Mouse (Mus musculus) frontal cortex, postnatal 36 days (tissue): ENCODE measurements around the gene E2f4.

Experiments
- DNase-seq, 2 experiments: peaks; one replicate each; pipeline ENCODE4 v3.0.0; 2022; ENCODE audit warnings: low spot score in 2 of 2

The E2f4 gene

GRCm38 (mm10) chr8:105315073-105315769 is 17.8 kb downstream of the E2f4 start:
- no peak for DNase-seq

DNA sequence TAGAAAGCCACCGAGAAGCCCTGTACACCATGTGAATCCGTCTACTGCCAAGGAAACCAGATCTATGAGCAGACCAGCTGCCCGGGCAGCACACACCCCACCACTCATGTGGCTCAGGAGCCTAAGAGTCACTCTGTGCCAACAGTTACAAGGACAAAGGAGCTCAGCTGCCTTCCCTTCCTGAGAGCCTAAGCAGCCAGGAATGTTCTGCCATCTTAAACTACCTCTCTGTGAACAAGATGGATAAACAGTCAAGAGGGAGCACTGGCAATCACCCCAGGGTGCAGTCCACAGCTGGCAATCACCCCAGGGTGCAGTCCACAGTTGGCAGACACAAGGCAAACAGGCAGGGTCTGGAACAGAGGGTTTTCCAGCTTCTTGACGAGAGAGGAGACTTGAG is 20.5 kb downstream of the E2f4 start:
- DNase-seq, result no peak

- DNase-seq, result no peak
Observed at GRCm38 (mm10) chr8:105318662-105319190, 21.3 kb downstream of the E2f4 start.

DNA sequence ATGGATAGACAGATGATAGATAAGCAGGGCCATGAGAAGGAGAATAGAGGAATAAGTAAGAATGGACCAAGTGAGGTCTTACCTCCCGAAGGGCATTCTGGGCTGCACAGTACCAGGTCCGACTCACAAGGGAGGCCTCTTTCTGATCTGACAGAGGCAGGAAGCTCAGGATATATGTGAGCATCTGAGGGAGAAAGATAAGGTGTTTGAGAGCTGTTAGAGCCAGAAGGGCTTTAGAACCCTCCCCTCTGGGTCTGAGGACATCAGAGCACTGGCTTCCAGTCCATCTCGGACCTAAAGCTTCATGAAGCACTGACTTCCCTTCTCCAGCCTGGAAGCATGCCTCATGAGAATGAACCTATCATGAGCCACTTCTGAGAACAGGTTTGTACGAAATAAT is 25.7 kb downstream of the E2f4 start:
- DNase-seq, result no peak

DNA sequence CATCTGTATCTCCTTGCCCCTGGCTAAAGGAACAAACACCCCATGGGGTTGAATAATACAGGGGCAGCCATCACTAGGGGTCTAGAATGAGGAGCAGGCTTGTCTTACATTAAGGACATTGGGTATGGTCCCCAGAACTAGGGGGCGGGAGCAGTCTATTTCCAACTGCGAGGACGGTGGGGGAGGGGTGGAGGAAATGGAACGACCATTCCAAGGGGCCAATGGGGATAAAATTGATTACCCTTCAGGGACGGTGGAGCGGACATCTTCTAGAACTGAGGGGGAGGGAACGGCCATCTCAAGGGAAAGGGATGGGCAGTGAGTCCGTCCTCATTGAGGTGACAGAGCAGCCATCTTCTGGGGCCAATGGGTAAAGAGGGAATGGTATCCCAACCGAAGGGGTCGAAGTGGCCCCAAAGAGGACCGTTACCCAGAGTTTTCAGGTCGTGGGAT is 28.2 kb downstream of the E2f4 start:
- no peak for DNase-seq

DNA sequence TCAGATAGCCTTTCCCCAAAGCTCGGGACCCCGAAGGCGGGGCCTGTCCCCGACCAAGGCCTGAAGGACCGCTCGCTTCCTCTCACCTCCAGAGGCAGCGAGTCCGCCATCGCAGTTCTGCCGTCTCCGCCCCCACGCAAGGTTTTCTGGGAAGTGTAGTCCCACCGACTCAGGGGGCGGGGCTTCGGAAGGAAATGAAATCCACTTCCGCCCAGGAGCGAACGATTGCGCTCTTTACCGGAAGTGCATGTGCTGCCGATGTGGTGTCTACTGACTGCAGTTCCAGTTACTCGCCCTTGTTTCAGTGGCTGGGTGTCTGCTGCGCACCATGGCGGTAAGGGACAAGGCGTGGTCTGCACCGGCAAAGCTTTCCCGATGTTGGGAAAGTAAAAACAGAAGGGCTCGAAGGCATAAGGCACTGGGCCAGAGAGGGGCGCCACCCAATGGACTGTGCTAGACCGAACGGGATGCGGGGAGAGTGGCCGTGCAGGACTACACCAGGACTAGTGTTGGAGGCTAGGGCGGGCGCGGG is 28.7 kb downstream of the E2f4 start, which contains the start of the genes Lrrc29 and Tmem208:
Gene Lrrc29, minus strand, starts transcription at position 138 of the 532 bp plus-strand sequence.
Gene Tmem208, plus strand, starts transcription at position 214 of the 532 bp plus-strand sequence.
- peak; percentile 95 to 97 for DNase-seq

DNA sequence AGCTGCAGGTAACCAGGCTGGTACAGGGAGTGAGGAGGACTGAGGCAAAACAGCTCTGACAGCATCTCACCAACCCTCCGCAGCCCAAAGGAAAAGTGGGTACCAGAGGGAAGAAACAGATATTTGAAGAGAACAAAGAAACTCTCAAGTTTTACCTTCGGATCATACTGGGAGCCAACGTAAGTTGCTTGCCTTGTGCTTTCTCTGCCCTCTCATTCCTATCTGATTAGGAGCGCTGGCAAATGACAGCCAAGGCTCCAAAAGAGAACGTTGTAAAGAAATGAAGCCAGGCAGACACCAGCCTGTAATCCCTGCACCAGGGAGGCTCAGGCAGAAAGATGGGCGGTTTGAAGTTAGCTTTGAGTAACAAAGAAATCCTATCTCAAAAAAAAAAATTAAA is 29.5 kb downstream of the E2f4 start:
- no peak for DNase-seq

- DNase-seq, result no peak
Observed at GRCm38 (mm10) chr8:105330325-105330724, 32.9 kb downstream of the E2f4 start.

DNA sequence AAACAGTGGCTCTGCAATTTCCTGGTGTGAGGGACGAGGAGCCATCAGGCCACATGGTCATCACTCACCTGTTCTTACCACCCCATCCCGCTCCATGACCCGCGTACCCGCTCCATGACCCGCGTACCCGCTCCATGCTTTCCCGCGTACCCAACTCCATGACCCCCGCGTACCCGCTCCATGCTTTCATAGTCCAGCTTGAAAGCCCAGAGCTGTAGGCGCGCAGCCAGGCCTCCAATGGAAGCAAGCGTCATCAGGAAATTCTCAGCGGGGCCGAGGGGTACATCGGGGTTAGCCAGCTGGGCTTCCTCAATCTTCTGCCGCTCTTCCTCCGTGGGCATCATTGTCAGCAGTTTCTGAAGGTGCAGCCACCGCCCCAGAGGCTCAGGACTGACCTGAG is 34.0 kb downstream of the E2f4 start:
- no peak for DNase-seq

DNA sequence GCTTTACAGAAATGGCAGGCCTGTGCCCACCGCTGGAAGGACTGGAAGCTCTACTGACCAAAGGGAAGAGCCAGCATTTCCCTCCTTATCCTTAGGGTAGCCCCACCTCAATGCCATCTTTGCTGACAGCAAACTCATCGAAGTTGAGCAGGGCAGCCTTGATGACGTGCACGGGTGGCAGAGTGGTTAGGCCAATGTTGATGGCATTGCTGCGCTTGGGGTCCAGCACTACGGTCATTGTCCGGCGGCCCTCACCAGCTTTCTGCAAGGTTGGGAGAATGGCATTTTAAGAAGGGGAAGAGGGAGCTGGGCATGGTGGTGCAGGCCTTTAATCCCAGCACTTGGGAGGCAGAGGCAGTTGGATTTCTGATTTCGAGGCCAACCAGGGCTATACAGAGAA is 34.5 kb downstream of the E2f4 start:
- no peak for DNase-seq

- DNase-seq, result no peak
Observed at GRCm38 (mm10) chr8:105332523-105332922, 35.1 kb downstream of the E2f4 start.

DNA sequence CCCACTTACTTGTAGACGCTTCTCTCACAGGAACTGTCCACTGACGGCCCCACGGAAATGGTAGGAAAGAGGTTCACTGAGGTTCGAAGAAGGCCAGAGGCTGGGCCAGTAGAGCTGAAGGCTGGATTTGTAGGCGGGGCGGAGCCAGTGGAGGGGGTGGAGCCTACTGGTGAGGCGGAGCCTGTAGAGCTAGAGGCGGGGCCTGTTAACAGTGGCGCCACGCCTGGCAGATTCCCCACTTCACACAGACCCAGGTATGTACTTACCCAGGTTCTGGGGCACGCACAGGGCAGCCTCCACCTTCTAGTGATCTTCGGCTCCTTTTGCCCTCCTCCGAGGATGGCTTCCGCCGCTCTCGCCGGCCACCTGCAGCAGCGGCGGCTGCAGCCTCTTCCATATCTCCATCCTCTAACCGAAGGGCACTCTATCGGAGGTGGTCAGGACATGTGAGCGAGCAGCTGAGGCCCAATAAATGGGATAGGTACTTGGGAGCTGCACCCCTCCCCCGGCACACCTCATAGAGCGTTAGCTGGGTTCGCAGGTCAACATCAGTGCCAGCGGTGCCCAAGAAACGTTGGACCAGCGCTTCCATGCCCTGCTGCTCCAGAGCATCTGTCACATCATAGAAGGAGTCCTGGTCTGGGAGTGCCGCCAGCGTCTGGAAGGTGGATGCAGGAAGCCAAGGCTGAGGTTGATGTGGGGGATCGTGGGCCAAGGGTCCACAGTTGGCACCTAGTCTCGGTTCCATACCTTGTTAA is 39.1 kb downstream of the E2f4 start:
- DNase-seq, result no peak

GRCm38 (mm10) chr8:105338992-105339391 is 41.5 kb downstream of the E2f4 start:
- no peak for DNase-seq

DNA sequence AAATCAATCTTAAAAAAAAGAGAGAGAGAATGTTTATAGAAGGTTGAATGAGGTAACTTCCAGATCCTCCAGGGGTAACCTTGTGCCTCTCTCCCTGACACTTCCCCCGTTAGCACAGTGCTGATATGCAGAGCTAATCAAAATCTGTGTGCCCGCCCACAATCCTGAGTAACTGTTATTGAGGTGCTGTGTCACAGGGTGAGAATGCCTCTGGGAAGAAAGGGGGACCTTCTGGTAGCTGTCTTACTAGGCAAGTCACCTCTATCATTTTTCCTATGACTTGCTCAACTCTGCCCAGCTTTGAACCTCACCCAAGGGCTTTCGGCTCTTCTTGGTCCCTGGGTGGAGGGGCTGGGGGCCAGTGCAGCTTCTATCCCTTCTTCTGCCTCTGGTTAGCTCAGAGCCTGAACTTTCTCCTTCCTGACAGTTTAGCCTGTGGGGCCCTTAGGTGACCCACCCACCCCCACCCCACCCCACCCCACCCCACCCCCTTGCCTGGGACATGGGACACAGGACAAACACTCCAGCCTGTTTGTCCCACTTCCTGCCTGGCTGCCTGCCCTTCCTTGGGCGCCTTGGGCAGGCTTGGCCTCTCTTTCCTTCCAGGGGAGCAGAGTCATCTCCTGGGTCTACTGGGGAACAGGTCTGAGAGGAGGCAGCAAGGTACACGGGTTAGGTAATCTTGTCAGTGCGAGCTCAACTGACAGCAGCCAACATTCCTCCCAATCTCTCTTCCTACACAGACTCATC is 42.6 kb downstream of the E2f4 start:
- no peak for DNase-seq

DNA sequence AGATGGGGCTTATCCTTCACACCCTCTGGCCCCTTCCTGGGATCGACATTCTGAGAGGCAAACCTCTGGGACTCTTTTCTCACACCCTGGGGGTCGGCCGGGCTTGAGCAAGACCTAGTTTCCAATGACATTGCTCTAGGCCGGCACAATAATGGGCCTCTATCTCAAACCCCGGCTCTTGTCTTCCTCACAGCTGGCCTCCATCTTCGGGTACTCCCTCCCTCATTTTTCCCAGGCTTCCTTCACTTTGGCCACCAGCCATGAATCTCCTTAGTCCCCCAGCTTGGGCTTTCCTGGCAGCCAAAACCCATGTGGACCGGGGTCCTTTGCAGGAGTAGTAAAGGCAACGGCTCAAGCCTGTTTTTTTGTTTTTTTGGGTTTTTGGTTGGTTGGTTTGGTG is 43.9 kb downstream of the E2f4 start:
- no peak for DNase-seq

- no peak for DNase-seq
Observed at GRCm38 (mm10) chr8:105342768-105343167, 45.3 kb downstream of the E2f4 start.

DNA sequence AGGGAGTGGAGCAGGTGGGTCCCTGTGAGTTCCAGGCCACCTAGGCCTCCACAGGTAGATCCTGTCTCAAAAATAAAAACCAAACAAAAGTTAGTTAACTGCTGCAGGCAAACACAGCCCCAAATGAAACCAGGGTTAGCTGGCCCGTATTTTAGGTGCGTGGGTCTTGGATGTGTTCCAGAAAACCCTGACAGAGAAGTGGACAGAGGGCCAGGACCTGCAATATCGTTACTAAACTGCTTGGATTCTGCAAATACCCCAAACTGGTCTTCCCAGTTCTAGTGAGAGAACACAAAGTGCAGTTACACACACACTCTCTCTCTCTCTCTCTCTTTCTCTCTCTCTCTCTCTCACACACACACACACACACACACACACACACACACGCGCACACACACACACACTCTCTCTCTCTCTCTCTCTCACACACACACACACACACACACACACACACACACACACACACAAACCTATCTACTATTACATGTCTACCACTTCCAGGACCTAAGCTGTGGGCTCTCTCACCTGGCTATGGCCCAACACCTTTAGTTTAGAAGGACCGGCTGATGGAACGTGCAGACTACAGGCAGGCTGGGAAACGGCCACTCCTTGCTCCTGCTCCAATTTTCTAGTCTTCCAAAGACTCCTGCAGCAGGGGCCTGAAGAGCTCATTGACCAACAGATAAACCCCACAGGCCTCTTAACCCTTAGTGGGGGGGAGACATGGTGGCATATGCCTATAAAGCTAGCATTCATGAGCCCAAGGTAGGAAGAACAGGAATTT is 46.5 kb downstream of the E2f4 start:
- no peak for DNase-seq

- DNase-seq, result no peak
Observed at GRCm38 (mm10) chr8:105345061-105345975, 47.9 kb downstream of the E2f4 start.

- DNase-seq, result peak; percentile 39 to 42
Observed at GRCm38 (mm10) chr8:105346611-105347427, 49.4 kb downstream of the E2f4 start.
